Mouse (Mus musculus) ES-Bruce4 (cell line): Measurements from ENCODE around the gene Zfp292. TPM values are rescaled to one million over a fixed set of nuclear protein-coding genes. Genes with fewer than 3 reads are reported as not detected.

Experiments used
- H3K27ac ChIP-seq: 2 replicates; pipeline ENCODE4 v1.5.1; 2012; ENCODE audit warnings: low read length, inconsistent platforms; ENCODE audit not compliant: insufficient read depth
- H3K27me3 ChIP-seq: 2 replicates; pipeline ENCODE4 v1.6.1; 2012; ENCODE audit warnings: mild to moderate bottlenecking, low read length, inconsistent platforms; ENCODE audit not compliant: control insufficient read depth, poor library complexity, insufficient read depth, severe bottlenecking
- H3K36me3 ChIP-seq: 2 replicates; pipeline ENCODE4 v1.6.1; 2012; ENCODE audit warnings: inconsistent platforms, mild to moderate bottlenecking, low read length, moderate library complexity; ENCODE audit not compliant: control insufficient read depth, poor library complexity, insufficient read depth, severe bottlenecking
- H3K4me1 ChIP-seq: one replicate; pipeline ENCODE4 v1.8.1; 2011; ENCODE audit warnings: low read length; ENCODE audit not compliant: control insufficient read depth, insufficient read depth
- H3K4me3 ChIP-seq: 2 replicates; pipeline ENCODE4 v1.5.1; 2011; ENCODE audit warnings: low read depth, mild to moderate bottlenecking, low read length
- H3K9ac ChIP-seq: 2 replicates; pipeline ENCODE4 v1.6.1; 2012; ENCODE audit warnings: low read depth, mild to moderate bottlenecking, inconsistent platforms; ENCODE audit not compliant: poor library complexity, severe bottlenecking
- H3K9me3 ChIP-seq: replicated peaks from 2 replicates; pipeline ENCODE4 v1.6.1; 2012; ENCODE audit warnings: mild to moderate bottlenecking, low read length, inconsistent platforms; ENCODE audit not compliant: control insufficient read depth, poor library complexity, insufficient read depth, severe bottlenecking
- CTCF ChIP-seq: IDR thresholded peaks from one replicate; pipeline ENCODE4 v1.8.1; 2011; ENCODE audit warnings: low read depth, low read length
- EP300 ChIP-seq: IDR thresholded peaks from 2 replicates; pipeline ENCODE4 v1.6.1; 2011; ENCODE audit warnings: low read depth, low read length; ENCODE audit not compliant: insufficient read depth
- POLR2A ChIP-seq: IDR thresholded peaks from one replicate; pipeline ENCODE4 v1.8.1; 2011; ENCODE audit warnings: low read length; ENCODE audit not compliant: insufficient read depth
- polyA plus RNA-seq: library from polyadenylated mRNA; stranded (reverse); fragments of >200 nt; gene quantifications from 2 replicates; pipeline ENCODE4 v1.2.4, GENCODE M21; 2011; ENCODE audit warnings: low read depth; ENCODE audit not compliant: missing spikeins, insufficient read depth, insufficient read length

The Zfp292 gene
- polyA plus RNA-seq, 1 experiment = 36.9 TPM

GRCm38 (mm10) chr4:34880921-34881650, 1.7 kb downstream of the Zfp292 start:
- H3K36me3 ChIP-seq = no peaks in the 10 kb centered on the region
- no peaks in the 10 kb centered on the region for H3K27me3 ChIP-seq
- peak overlapping the region; percentile 32 for H3K4me3 ChIP-seq
- H3K4me1 ChIP-seq = peaks cover 2% of the 10 kb centered on the region
- H3K9me3 ChIP-seq = no peaks in the 10 kb centered on the region
- H3K27ac ChIP-seq = no peak overlapping the region
- peak; percentile 61; the same call in 1 of the 2 replicates for TF ChIP-seq EP300
- no peak for TF ChIP-seq POLR2A
- TF ChIP-seq CTCF = no peak
- peak overlapping the region; percentile 45; the same call in 1 of the 2 replicates for H3K9ac ChIP-seq

DNA sequence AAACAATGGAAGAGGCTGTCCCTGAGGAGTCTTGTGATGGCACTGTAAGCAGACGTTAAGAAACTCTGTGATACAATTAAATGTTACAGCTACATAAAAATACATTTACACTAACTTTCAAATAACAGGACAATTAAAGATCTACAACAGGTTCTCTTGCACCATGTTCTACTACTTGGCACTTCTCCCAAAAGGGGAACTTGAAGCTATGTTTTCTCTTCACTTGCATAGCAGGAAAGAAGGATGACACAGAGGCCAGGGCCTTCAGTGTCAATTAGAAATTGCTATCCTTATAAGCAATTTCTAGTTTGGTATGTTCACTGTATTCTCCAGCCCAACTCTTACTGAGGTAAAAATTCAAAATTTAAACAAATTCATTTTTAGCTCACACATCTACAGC, 8.5 kb downstream of the Zfp292 start:
- Histone ChIP-seq H3K4me1 (peaks cover 3% of the 10 kb centered on the region), H3K9ac (no peak overlapping the region), H3K4me3 (no peak overlapping the region), H3K27me3 (no peaks in the 10 kb centered on the region), H3K9me3 (no peaks in the 10 kb centered on the region), H3K36me3 (no peaks in the 10 kb centered on the region), H3K27ac (no peak overlapping the region)
- TF ChIP-seq CTCF (no peak), EP300 (no peak), POLR2A (no peak)

- Histone ChIP-seq H3K27me3 (no peaks in the 10 kb centered on the region), H3K9me3 (no peaks in the 10 kb centered on the region), H3K27ac (peak overlapping the region; percentile 41), H3K4me1 (peaks cover 3% of the 10 kb centered on the region), H3K36me3 (no peaks in the 10 kb centered on the region), H3K9ac (no peak overlapping the region), H3K4me3 (no peak overlapping the region)
- TF ChIP-seq EP300 = no peak
- TF ChIP-seq POLR2A = no peak
- no peak for TF ChIP-seq CTCF
Observed at GRCm38 (mm10) chr4:34872896-34873495, 9.8 kb downstream of the Zfp292 start.

DNA sequence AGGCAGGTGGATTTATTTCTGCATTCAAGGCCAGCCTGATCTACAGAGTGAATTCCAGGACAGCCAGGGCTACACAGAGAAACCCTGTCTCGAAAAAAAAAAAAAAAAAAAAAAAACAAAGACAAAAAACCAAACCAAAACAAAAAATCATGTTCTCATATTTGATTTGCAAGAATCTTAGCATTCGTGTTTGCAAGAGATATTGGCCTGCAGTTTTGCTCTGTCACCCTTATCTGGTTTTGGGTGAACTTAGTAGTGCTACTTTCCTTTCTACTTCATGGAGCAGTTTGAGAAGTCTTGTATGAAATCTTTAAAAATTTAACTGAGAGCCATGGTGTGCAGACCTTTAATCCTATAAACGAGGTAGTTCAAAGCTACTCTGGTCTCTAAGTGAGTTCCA, 12.9 kb downstream of the Zfp292 start:
- H3K4me3 ChIP-seq = no peak overlapping the region
- H3K4me1 ChIP-seq = peaks cover 5% of the 10 kb centered on the region
- no peak overlapping the region for H3K27ac ChIP-seq
- no peak overlapping the region for H3K9ac ChIP-seq
- TF ChIP-seq EP300 (no peak), POLR2A (no peak), CTCF (no peak)
- no peaks in the 10 kb centered on the region for H3K36me3 ChIP-seq
- H3K27me3 ChIP-seq = no peaks in the 10 kb centered on the region
- no peaks in the 10 kb centered on the region for H3K9me3 ChIP-seq

DNA sequence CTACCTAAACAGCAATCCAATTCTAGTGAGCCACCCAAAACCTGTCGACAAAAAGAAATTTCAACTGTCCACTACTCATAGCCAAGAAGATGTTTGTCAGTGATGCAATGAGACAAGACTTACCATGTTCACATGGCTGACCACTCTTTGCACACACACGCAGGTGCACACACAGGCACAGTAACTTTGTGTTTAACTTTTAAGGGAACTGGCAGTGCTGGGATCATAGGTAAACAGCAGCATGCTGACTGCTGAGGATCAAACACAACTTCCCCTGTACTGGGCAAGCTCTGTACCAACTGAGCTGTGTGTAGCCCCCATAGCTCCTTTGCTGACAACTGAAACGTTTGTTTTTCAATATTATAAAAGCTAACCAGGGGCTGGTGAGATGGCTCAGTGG, 21.3 kb downstream of the Zfp292 start:
- no peak for TF ChIP-seq CTCF
- TF ChIP-seq POLR2A = no peak
- TF ChIP-seq EP300 = no peak
- no peaks in the 10 kb centered on the region for H3K9me3 ChIP-seq
- no peak overlapping the region for H3K27ac ChIP-seq
- no peaks in the 10 kb centered on the region for H3K36me3 ChIP-seq
- no peak overlapping the region for H3K4me3 ChIP-seq
- no peaks in the 10 kb centered on the region for H3K27me3 ChIP-seq
- H3K9ac ChIP-seq = no peak overlapping the region
- H3K4me1 ChIP-seq = peaks cover 3% of the 10 kb centered on the region

DNA sequence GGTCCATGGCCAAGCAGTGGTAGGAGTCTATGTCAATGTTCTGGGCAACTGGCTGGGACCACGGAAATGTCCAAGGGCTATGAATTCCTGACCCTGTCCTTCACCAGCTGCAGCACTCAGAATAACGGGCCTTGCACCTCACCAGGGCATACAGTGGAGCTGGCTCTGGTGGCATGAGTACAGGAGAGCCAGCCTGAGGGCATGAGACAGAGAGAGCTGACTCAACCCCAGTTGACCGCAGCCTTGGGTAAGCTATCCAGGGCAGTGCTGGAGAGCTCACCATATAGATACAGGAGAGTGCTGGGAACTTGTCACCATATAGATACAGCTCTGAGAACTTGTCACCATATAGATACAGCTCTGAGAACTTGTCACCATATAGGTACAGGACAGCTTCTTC, 23.3 kb downstream of the Zfp292 start:
- Histone ChIP-seq H3K9me3 (no peaks in the 10 kb centered on the region), H3K27ac (no peak overlapping the region), H3K9ac (no peak overlapping the region), H3K27me3 (no peaks in the 10 kb centered on the region), H3K4me3 (no peak overlapping the region), H3K36me3 (no peaks in the 10 kb centered on the region; the same call in 1 of the 2 replicates), H3K4me1 (peaks cover 3% of the 10 kb centered on the region)
- no peak for TF ChIP-seq POLR2A
- TF ChIP-seq CTCF = no peak
- no peak for TF ChIP-seq EP300
